In genomic region chr15:95186226-95186625, GRCm38 (mm10) we compare ENCODE assay signal across 13 mouse cellular contexts.
DNase-seq lines count a peak whose midpoint lies in the region; ATAC-seq lines count a peak whose summit lies in the region.
"Had no signal": no experiment of that assay in that cellular context is flagged by ENCODE, and none has a peak within 500 bp of the region (broad histone marks: within the 10 kb centered on the region; RNA-seq: fewer than 3 reads in every experiment).

No protein-coding gene starts in this region.

- WGBS in forebrain, embryonic 16.5 days: 34% methylated on average over 10 of the region's 10 CpGs

- H3K9me3 ChIP-seq in forebrain, embryonic 16.5 days (ENCODE audit: control insufficient read depth, low read length): no peaks in the 10 kb centered on the region
- H3K9me3 ChIP-seq: embryonic facial prominence, embryonic 13.5 days had no signal

- H3K27ac ChIP-seq in forebrain, embryonic 16.5 days (ENCODE audit: low read length): peak overlapping the region; percentile 54
- H3K27ac ChIP-seq: embryonic facial prominence, embryonic 13.5 days had no signal

- H3K27me3 ChIP-seq in forebrain, embryonic 16.5 days (replicated peaks; ENCODE audit: control insufficient read depth, insufficient read depth, low read length): no peaks in the 10 kb centered on the region
- H3K27me3 ChIP-seq: embryonic facial prominence, embryonic 13.5 days had no signal

- peaks cover 11% of the 10 kb centered on the region for H3K4me1 ChIP-seq in forebrain, embryonic 16.5 days (replicated peaks; ENCODE audit: control insufficient read depth, insufficient read depth, low read length)
- H3K4me1 ChIP-seq: embryonic facial prominence, embryonic 13.5 days had no signal

- peak overlapping the region; percentile 11 for H3K4me2 ChIP-seq in forebrain, embryonic 16.5 days (ENCODE audit: low read length)
- H3K4me2 ChIP-seq: embryonic facial prominence, embryonic 13.5 days; lung, embryonic 14.5 days had no signal

- peak; percentile 89 for ATAC-seq in forebrain, embryonic 16.5 days

- peak; percentile 10 to 21 for DNase-seq in cerebellum, adult 18-20 months
- no peak for DNase-seq in cerebellum, adult 8-10 months
- peak; percentile 16 to 28 for DNase-seq in left cerebral cortex, adult 18-20 months (ENCODE audit: low spot score in 2 of 2)
- no peak for DNase-seq in left cerebral cortex, adult 11 months (ENCODE audit: low spot score)
- DNase-seq in right cerebral cortex, postnatal 25 days: peak; percentile 59
- DNase-seq in spleen, adult 18-20 months: no peak
- DNase-seq in gastrocnemius, postnatal 14 days: no peak
- DNase-seq: adrenal gland, postnatal 10 days; heart, adult 18-20 months; kidney, postnatal 36 days; lung, embryonic 14.5 days had no signal

- no peaks in the 10 kb centered on the region for H3K36me3 ChIP-seq in forebrain, embryonic 16.5 days (ENCODE audit: control insufficient read depth, insufficient read depth)
- H3K36me3 ChIP-seq: embryonic facial prominence, embryonic 13.5 days had no signal

- intact Hi-C loops in gastrocnemius, postnatal 14 days (cut with DNase I; ENCODE audit: low total_unique reads): no loop called here

- no peak overlapping the region for H3K4me3 ChIP-seq in forebrain, embryonic 16.5 days (replicated peaks; ENCODE audit: low read length)
- H3K4me3 ChIP-seq: embryonic facial prominence, embryonic 13.5 days had no signal

- H3K9ac ChIP-seq in forebrain, embryonic 16.5 days (replicated peaks; ENCODE audit: low read depth, low read length): no peak overlapping the region
- H3K9ac ChIP-seq: embryonic facial prominence, embryonic 13.5 days; lung, embryonic 14.5 days had no signal

Comparison
In these comparisons a context has a peak if more than half of its experiments do, and no peak if none do; other contexts are left out.
1. DNase-seq: peak in cerebellum, adult 18-20 months (2 of 2), left cerebral cortex, adult 18-20 months (2 of 2) and right cerebral cortex, postnatal 25 days (single experiment); none in cerebellum, adult 8-10 months (single experiment), left cerebral cortex, adult 11 months (single experiment), spleen, adult 18-20 months (0 of 2) and gastrocnemius, postnatal 14 days (single experiment).